Mouse (Mus musculus) stomach, postnatal 0 days (tissue): ENCODE measurements around the gene Sept9.

Source experiments
- CTCF ChIP-seq: IDR thresholded peaks from 2 replicates; pipeline ENCODE4 v1.5.1; 2016; ENCODE audit warnings: antibody characterized with exemption, low read depth, mild to moderate bottlenecking, moderate library complexity
- EP300 ChIP-seq: optimal IDR thresholded peaks from 2 replicates; pipeline ENCODE3; 2016; ENCODE audit warnings: antibody characterized with exemption

DNA sequence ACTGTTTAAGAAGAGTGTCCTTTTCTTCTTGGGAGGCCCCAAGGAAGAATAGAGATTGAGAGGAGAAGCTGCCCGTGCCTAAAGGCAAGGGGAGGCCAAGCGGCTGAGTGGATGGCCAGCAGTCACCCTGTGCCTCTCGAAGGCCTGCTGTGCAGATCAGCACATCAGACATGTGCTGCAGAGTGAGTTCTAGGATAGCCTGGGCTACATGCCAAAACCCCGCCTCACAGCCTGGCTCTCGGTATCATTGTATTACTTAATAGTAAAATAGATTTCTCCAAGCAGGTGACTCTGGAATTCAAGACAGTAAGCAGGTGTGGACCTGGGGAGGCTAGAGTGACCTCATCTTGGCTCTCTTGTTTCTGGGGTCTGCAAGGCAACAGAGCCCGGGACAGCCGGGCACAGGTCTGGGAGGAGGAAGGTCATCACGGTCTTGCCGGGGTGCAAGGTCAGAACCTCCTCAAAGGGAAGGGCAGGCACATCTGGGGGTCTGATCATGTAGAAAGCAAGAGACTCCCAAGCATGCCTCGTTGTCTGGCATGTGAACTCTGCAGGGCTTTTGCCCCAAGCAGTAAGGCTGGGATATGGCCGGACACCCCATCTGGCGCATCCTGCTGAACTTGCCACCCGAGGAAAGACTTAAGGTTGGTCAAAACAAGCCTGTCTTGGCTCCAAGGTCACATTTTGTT lies 40.1 kb upstream of the Sept9 start:
- TF ChIP-seq CTCF = no peak
- TF ChIP-seq EP300 = no peak
